Mouse (Mus musculus) spleen, adult 12 weeks (tissue): ENCODE data around the gene Med13l.
"Not testable (repeated sequence)": the region's sequence is repeated elsewhere in the genome, so short reads cannot be mapped to it uniquely, and the experiment has no call there.

ENCODE experiments used
- DNase-seq: peaks from one replicate; pipeline ENCODE4 v3.0.0; 2022; ENCODE audit warnings: low spot score

The Med13l gene

GRCm38 (mm10) chr5:118632346-118632745 is 71.9 kb downstream of the Med13l start:
- no peak for DNase-seq

- DNase-seq = no peak
These were observed 72.6 kb downstream of the Med13l start for GRCm38 (mm10) chr5:118633106-118633505.

DNA sequence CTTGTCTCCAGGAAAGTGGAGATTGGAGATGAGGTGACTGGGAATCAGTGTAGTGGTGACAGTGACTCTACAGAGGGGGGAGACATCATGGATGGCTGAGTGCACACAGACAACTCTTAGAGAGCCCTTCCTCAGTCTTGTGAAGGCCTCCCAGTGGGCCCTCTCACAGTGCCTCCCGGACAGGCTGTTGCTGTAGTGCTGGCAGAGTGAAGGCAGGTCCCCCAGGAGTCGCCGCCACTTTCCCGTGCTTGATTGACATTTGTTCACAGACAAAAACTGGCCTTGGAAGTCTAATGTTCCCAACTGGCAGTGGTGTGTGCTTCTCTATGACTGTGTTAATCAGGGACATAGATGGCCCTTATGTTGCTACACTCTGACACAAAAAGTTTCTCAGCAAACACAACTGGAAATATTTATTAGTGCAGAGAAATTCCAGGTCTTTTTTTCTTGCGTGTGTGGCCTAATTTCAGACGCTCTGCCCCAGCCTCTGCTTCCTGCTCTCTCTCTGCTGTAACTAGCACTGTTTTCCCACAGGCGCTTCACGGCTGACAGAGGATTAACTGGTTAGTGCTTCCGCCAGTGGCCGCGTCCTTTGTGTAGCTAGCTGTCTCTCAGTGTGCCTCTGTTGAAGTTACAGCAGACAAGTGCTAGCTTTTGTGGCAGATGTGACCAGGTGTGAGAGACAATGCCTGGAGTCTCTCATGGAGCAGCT is 75.2 kb downstream of the Med13l start:
- no peak for DNase-seq

- no peak for DNase-seq
These were observed 76.2 kb downstream of the Med13l start for GRCm38 (mm10) chr5:118636399-118637369.

DNA sequence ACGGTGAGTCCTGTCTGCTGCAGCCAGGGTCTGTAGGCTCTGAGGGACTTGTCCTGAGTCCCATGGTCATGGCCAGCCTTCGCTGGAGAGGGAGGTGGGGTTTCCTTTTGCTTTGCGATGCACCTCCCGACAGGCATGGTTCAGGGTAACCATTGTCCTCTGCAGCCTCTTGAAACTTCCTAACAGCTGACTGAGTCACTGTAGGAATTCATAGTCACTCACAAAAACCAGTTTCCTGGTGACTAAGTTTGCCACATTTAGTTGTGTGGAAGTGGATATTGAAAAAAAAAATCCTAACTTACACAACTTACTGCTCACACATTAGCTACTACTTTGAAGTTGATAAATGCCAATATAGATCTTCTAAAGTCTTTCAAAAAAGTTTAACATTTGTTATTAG is 77.5 kb downstream of the Med13l start:
- no peak for DNase-seq

- no peak for DNase-seq
These were observed 78.1 kb downstream of the Med13l start for GRCm38 (mm10) chr5:118638534-118639109.

DNA sequence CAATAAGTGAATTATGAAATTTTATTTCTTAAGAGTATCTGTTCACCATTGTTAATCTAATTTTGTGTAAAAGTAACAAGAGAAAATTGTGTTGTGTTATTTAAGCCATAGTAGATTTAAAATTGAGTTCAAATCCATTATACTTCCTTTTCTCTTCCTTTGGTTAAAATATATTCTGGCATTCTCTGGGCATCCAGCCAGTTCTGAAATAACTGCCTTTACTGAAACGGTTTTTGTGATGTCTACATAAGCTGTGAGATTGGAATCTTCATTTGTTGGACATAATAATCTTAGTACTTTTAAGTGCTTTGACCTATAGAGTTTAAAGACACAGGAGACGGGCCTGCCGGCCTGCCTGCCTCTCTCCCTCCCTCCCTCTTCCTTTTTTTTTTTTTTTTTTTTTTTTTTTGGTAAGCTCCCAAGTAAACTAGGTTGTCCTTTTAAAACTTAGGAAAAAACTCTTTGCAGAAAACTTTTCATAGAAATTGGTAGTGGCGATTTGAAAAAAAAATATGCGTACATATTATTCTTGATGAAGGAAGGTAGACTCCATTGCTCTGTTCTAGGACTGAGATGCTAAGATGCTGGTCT is 78.7 kb downstream of the Med13l start:
- DNase-seq = no peak

GRCm38 (mm10) chr5:118644041-118644440 is 83.6 kb downstream of the Med13l start:
- DNase-seq = no peak

DNA sequence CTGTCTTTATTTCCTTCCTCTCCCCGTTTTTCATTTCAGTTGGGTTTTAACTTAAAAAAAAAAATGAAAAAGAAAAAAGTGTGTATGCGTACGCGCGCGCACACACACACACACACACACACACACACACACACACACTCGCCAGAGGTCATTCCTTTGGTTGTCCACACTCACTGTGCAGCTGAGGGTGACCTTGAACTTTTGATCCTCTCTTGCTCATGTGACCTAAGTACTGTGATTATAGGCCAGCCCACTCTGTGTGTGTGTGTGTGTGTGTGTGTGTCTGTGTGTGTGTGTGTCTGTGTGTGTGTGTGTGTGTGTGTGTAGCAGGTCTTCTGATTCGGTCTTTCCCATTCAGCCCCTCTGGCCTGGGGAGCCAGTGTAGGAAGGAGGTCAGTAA is 84.0 kb downstream of the Med13l start:
- DNase-seq = no peak

GRCm38 (mm10) chr5:118645196-118645805 is 84.8 kb downstream of the Med13l start:
- DNase-seq = no peak

GRCm38 (mm10) chr5:118646897-118647296 is 86.4 kb downstream of the Med13l start:
- no peak for DNase-seq

DNA sequence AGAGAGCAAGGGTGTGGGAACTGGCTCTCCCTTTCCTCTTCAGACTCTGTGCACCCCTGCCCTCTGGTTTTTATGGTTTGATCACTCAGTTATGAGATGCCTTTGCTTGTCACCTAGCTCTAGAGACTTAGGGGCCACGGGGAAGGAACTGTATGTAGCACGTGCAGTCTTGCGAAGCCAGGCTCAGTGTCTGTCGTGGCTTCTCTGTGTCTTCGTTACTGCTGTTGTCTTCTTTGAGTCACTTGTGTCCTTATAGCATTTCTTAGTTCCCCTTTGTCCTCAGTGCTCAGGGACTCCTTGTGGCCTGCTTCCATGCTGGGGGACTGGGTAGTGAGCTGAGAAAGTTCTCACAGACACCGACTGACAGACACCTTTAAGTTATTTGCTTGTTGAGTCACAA is 86.9 kb downstream of the Med13l start:
- DNase-seq = no peak

DNA sequence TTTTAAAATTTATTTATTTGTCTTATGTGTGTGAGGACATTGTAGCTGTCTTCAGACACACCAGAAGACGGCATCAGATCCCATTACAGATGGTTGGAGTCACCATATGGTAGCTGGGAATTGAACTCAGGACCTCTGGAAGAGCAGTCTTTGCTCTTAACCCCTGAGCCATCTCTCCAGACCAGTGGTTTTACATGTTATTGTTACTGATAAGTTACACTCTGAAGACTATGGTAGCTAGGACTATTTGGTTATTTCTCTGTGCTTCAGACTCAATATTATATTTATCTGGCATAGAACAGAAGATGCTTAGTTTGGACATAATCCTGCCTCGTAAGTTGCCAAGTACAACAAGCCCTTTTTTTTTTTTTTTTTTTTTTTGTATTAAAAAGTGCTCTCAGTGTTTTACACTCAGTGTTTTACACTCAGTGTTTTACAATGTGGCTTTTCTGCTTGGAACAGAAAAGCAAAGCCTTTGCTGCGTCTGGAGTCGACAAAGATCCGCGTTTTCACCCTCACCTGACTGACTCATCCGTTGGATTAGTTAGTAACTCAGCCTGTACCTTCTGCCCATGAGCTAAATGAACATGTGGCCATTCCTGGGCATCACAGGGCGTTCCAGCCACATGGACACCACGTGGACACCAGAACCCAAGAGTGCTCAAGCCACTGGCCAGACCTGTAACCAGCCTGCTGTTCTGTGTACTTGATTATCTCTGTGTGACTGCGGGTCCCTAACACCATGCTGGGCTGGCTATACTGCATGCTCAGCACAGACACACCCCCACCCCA is 88.9 kb downstream of the Med13l start:
- DNase-seq = no peak

GRCm38 (mm10) chr5:118650007-118650548 is 89.6 kb downstream of the Med13l start:
- no peak for DNase-seq

- DNase-seq = no peak
These were observed 90.3 kb downstream of the Med13l start for GRCm38 (mm10) chr5:118650746-118651145.

DNA sequence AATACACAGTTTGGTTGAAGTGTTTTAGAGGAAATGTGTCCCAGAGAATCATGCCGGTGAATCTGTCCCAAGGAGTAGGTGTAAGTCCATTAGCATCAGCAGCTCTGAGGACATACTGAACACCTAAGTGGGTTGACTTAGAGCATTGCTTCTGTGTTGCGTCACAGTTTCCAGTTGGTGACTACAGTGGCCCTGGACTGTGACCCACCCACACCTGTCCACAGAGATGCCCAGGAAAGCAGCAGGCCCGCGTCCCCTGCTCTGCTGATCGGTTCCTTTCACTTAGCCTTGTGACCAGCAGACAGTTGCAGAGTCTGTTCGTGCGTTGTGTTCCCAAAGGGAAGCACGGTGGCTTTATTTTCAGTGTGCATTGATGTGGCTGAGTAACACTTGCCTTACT is 92.1 kb downstream of the Med13l start:
- DNase-seq = no peak

- DNase-seq = not testable (repeated sequence)
These were observed 92.6 kb downstream of the Med13l start for GRCm38 (mm10) chr5:118653119-118653518.

DNA sequence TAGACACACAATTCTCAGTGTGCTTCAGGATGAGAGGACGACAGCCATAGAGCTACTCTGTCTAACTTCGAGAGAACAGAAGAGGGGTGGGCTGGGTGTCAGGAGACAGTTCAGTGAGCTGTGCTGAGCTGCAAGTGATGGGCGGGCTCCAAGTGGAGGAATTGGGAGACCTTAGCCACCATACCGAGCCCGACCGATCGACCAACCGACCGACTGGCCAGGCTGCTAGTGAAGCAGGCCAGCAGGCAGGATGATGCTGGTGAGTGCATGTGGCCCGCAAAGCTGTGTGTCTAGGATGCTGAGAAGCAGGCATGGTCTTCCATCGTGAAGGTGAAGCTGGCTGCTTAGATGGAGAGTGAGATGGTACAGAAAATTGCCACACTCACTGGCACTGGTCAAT is 94.1 kb downstream of the Med13l start:
- DNase-seq = no peak

DNA sequence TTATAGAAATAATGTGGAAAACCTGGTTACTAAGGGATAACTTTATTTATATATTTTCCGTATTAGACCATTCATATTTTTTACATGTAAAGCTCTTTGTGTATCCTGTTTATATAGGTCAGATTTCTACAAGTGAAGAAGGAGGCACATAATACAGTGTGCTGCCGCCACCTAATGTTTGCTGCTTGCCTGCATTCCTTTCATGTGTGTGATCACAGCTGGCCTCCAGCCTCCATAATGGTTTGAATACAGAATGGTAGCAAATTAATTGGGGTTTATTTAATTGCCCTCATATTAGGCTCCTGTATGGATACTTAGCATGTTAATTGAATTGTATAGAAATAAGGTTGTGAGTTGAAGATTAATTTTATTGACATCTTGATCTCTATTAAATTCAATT is 94.5 kb downstream of the Med13l start:
- no peak for DNase-seq

DNA sequence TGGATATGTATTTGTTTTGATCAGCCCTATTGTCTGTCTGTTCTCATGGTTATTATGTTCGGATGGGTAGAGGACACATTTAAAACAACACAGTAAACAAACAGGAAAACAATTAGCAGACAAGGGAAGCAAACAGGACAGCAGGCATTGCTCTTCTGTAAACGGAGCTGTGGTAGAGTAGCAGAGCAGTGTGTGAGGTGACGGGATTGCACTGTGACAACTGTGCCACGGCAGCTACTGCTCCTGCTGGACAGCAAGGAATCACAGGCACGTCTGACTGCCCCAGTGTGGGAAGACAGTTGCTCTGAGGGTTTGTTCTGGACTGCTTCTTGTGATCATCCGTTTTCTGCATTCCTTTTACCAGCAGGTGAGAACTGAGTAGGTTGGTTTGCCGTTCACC is 94.9 kb downstream of the Med13l start:
- no peak for DNase-seq

- DNase-seq = no peak
These were observed 95.5 kb downstream of the Med13l start for GRCm38 (mm10) chr5:118655966-118656365.
